Mouse (Mus musculus): ENCODE data around the gene Dnpep. TPM values are rescaled to one million over a fixed set of nuclear protein-coding genes. Genes with fewer than 3 reads are reported as not detected.

Gene Dnpep
- polyA plus RNA-seq, 1 experiment from 2014 or later = 154 TPM

DNA sequence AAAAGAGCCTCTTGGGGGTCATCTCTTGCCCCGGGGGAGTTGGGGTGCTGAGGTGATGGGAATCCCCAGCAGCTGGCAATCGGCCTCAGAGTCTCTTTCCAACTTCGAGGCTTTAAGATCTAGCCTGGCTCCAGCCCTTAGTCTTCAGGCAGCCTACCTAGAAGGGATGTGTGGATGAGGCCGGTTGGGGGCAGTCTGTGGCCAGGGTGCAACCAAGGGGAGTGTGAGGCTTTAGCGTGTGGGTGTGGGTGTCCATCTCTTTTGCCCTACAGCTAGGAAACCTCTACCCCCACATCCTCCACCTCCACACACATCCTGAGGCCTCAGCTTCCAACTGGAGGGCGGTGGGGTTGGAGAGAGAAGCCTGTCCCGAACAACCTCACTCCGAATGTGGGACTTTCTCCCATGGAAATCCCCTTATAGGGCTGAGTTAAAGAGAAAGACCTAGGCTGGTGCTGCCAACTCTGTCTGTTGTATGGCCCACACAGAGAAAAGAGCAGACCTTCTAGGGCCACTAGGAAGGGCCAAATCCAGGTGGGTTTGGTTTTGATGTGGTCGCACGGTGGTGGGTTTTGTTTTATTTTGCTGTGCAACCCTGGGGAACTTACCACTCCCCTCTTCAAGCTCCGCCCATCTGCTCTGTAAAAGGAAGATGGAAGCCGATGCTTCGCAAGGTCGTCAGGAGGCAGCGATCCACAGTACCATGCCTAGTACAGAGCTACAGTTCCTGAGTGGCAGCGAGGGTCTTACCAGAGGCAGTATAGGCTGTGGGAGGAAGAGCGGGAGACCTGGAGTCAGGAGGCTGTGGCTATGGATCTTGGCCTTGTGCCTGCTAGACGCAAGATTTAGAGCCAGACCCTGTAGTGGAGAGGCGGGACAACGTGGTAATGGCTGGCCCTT lies 27.5 kb upstream of the Dnpep start:
- no peak for ATAC-seq (ENCODE audit: low FRiP score)
- Histone ChIP-seq H3K9me3 (replicated peaks) (no peaks in the 10 kb centered on the region), H3K27ac (replicated peaks) (no peak overlapping the region), H3K4me3 (replicated peaks) (no peak overlapping the region), H3K27me3 (replicated peaks) (peaks cover 8% of the 10 kb centered on the region), H3K36me3 (no peaks in the 10 kb centered on the region), H3K4me1 (peaks cover 11% of the 10 kb centered on the region), H3K4me2 (no peak overlapping the region), H3K9ac (replicated peaks) (no peak overlapping the region)
- WGBS = 32% methylated on average over 20 of the region's 20 CpGs

DNA sequence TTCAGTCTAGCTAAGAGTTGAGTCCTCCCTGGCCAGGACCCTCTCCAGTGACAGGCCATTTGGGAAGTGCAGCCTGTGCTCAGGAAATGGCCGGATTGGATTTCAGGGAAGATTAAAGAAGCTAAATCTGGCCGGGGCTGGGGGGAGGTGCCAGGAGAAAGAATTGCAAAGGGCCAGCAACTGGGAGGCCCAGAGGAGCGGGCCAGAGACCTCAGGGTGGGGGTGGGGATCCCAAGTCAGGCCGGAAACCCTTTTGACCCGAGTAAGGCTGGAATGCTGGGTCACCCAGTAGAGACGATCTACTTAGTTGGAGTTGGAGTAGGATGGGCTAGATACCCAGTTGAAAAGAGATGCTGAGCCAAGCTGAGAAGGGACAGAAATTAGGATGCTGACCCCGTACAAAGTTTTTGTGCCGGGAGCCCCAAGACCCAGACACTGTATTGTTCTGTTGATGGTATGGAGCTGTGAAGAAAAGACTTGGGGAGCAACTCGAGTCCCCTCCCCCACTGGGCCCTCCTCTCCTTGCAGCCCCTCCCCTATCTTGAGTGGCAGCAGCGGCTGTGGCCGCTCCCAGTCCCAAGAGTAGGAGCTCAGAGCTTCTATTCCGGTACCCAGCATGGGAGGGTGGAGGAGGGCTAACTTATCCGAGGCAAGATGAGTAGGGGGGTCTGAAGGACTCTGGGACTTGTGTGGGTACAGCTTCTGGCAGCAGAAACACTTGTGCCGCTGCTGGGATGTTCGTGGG lies 26.7 kb upstream of the Dnpep start:
- Histone ChIP-seq H3K27me3 (replicated peaks) (peaks cover 8% of the 10 kb centered on the region), H3K9me3 (replicated peaks) (no peaks in the 10 kb centered on the region), H3K4me2 (no peak overlapping the region), H3K4me3 (replicated peaks) (no peak overlapping the region), H3K9ac (replicated peaks) (no peak overlapping the region), H3K36me3 (no peaks in the 10 kb centered on the region), H3K27ac (replicated peaks) (no peak overlapping the region), H3K4me1 (peaks cover 16% of the 10 kb centered on the region)
- 8% methylated on average over 15 of the region's 15 CpGs for WGBS
- ATAC-seq (ENCODE audit: low FRiP score) = no peak

DNA sequence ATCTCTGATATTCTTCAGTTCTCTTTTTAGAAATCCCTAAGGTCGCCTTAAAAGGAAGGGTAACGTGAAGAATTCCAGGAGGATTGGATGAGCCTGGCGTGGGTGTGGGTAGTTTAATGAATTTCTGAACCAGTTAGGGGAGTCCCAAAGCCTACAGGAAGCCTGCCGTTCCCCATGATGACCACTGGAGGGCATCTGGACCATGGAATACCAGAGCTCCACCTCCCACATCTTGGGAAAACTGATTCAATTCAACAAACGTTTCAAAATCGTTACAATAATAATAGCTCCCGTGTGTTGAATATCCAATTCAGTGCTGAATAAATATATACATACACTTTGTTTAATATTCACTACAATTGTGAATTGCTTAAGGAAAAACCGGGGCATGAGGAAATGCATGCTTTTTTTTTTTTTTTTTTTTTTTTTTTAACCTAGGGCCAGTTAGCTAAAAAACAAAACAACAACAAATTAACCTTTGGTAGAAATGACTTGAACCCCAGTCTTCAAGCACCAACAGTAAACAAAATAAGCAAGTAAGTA lies 25.2 kb upstream of the Dnpep start:
- Histone ChIP-seq H3K4me3 (replicated peaks) (no peak overlapping the region), H3K27me3 (replicated peaks) (peaks cover 8% of the 10 kb centered on the region), H3K4me1 (peaks cover 31% of the 10 kb centered on the region), H3K36me3 (no peaks in the 10 kb centered on the region), H3K9ac (replicated peaks) (no peak overlapping the region), H3K4me2 (0 out of 2 replicates have a peak overlapping the region, but pooled peaks have one; percentile 9), H3K9me3 (replicated peaks) (no peaks in the 10 kb centered on the region), H3K27ac (replicated peaks) (no peak overlapping the region)
- ATAC-seq (ENCODE audit: low FRiP score) = peak; percentile 54; the same call in 1 of the 2 replicates
- WGBS = 1% methylated on average over 8 of the region's 8 CpGs

DNA sequence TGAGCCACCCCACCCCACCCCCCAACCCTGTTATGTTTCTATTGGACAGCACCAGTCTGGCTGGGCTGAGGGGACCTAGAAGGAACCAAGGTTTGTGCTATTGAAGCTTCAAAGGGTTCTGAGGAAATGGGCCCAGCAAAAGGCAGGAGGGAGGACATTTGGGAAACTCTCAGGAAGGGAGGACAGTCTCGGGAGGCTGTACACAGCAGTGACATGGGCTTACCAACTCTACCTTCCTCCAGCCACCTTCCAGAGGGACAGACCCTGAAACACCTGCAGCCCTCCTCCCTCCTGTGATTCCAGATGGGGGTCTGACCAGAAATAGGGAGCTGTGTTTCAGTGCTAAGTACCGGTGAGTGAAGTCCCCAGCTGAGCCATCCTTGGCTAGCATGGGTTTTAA lies 22.7 kb upstream of the Dnpep start:
- no peak for ATAC-seq (ENCODE audit: low FRiP score)

DNA sequence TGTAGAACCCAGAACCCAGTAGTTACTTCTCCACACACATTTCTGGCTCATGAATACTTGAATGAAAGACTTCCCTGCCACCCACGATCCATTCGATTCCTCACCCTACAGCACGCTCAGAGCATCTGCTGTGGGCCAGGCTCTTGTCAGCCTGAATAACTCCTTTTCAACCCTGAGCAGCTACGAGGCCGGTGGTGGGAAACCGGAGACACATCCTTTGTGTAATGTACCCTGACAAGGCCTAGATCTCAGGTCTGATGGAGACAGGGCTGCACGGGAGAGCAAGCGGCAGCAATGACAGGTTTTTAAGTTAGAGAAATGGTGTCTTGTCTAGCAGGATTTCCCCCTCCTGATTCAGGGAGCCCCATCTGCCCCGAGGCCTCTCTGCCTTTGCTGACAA lies 21.5 kb upstream of the Dnpep start:
- 19% methylated on average over 9 of the region's 9 CpGs for WGBS
- Histone ChIP-seq H3K4me1 (peaks cover 28% of the 10 kb centered on the region), H3K9me3 (replicated peaks) (no peaks in the 10 kb centered on the region), H3K4me3 (replicated peaks) (no peak overlapping the region), H3K9ac (replicated peaks) (no peak overlapping the region), H3K4me2 (0 out of 2 replicates have a peak overlapping the region, but pooled peaks have one; percentile 5), H3K36me3 (no peaks in the 10 kb centered on the region), H3K27me3 (replicated peaks) (peaks cover 7% of the 10 kb centered on the region), H3K27ac (replicated peaks) (peak overlapping the region; percentile 58)
- no peak for ATAC-seq (ENCODE audit: low FRiP score)

More for the DNA sequence above, 22.7 kb upstream of the Dnpep start:
- Histone ChIP-seq H3K27ac (replicated peaks) (no peak overlapping the region), H3K36me3 (no peaks in the 10 kb centered on the region), H3K27me3 (replicated peaks) (peaks cover 8% of the 10 kb centered on the region), H3K4me3 (replicated peaks) (no peak overlapping the region), H3K4me1 (peaks cover 32% of the 10 kb centered on the region), H3K9ac (replicated peaks) (no peak overlapping the region), H3K4me2 (no peak overlapping the region), H3K9me3 (replicated peaks) (no peaks in the 10 kb centered on the region)
- WGBS = 77% methylated on average over 2 of the region's 2 CpGs

DNA sequence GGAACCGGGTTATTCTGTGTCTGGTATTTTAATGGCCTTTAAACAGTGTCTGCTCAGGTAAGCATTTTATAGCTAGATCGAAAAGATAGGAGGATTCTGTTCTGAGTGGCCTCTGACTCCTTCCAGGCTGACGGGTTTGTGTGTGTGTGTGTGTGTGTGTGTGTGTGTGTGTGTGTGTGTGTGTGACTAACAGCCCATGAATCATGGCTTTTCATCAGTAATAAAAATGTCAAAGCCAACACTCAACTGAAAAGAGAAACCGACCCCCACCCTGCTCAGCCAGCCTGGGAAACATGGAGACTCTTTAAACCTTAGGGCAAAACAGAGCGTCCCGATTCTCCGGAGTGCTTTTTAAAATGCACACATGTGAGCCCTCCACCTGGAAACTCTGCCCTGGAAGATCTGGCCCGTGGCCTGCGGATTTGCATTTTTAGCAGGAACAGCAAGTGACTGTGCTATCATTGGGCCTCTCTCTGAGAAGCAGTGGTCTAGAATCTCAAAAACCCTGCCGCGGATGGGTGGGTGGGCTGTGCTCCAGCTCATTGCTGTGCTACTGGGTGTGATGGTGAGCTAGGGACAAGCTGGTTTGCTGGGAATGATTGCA lies 20.4 kb upstream of the Dnpep start:
- ATAC-seq (ENCODE audit: low FRiP score) = peak; percentile 25; the same call in 1 of the 2 replicates
- Histone ChIP-seq H3K4me2 (peak overlapping the region; percentile 25; the same call in 1 of the 2 replicates), H3K36me3 (no peaks in the 10 kb centered on the region), H3K27ac (replicated peaks) (peak overlapping the region; percentile 58), H3K4me3 (replicated peaks) (no peak overlapping the region), H3K4me1 (peaks cover 27% of the 10 kb centered on the region), H3K27me3 (replicated peaks) (no peaks in the 10 kb centered on the region), H3K9me3 (replicated peaks) (no peaks in the 10 kb centered on the region), H3K9ac (replicated peaks) (no peak overlapping the region)
- WGBS = 8% methylated on average over 11 of the region's 11 CpGs

DNA sequence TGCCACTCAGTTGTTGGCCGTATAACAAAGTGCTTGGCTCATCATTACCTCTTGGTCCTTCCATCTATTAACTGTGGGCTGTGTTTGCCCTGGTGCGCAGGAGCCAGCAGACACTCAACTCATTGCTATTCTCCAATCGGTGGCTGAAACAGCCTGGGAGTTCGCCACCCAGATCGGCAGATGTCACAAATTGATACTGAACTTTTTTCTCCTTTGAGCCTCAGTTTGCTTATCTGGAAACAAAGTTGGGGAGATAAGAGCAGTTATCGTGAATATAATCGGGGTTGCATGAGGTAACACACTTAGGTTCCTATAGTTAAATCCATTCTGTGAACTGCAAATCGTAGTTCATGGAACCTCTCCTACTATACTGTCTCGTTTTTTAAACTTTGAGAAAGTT lies 19.3 kb upstream of the Dnpep start:
- Histone ChIP-seq H3K4me2 (no peak overlapping the region), H3K9me3 (replicated peaks) (no peaks in the 10 kb centered on the region), H3K4me1 (peaks cover 25% of the 10 kb centered on the region), H3K36me3 (no peaks in the 10 kb centered on the region), H3K27me3 (replicated peaks) (no peaks in the 10 kb centered on the region), H3K9ac (replicated peaks) (no peak overlapping the region), H3K4me3 (replicated peaks) (no peak overlapping the region), H3K27ac (replicated peaks) (no peak overlapping the region)
- no peak for ATAC-seq (ENCODE audit: low FRiP score)
- 55% methylated on average over 9 of the region's 9 CpGs for WGBS

DNA sequence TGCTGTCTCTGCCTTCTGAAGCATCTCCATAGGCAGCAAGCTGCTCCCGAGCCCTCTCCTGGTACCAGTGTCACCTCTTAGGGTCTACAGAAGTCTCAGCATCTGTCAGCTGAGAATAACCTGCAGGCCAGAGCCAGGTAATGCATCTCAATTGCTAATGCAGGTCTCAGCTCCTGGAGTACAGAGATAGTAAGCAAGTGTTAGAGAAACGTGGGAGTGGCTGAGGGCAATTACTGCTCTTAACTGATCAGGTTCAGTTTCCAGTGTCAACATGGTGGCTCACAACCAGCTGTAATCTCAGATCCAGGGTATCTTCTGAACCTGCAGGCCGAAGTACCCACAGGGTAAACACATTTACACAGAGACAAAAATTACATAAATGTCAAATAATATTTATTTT lies 18.7 kb upstream of the Dnpep start:
- Histone ChIP-seq H3K4me2 (no peak overlapping the region), H3K9ac (replicated peaks) (no peak overlapping the region), H3K4me3 (replicated peaks) (no peak overlapping the region), H3K27me3 (replicated peaks) (no peaks in the 10 kb centered on the region), H3K27ac (replicated peaks) (no peak overlapping the region), H3K9me3 (replicated peaks) (no peaks in the 10 kb centered on the region), H3K4me1 (peaks cover 25% of the 10 kb centered on the region), H3K36me3 (no peaks in the 10 kb centered on the region)
- 65% methylated on average over 3 of the region's 3 CpGs for WGBS
- ATAC-seq (ENCODE audit: low FRiP score) = no peak

DNA sequence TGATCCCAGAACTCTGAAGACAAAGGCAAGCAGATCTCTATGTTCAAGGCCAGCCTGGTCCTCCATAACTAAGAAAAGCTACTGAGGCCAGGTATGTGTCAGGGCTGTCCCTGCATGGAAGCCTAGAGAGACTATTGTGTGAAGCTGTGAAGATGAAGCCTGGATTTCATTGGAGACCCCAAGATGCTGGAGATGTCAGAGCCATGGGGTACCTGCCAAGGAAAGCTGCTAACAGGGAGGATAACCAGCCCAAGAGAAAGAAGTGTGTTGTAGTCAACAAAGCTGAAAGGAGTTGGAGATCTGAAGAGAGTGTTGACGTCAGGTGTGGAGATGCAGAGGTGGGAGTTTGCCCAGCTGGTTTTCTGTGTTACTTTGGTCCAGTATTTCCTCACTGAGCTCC lies 13.5 kb upstream of the Dnpep start:
- Histone ChIP-seq H3K4me1 (no peaks in the 10 kb centered on the region), H3K9me3 (replicated peaks) (no peaks in the 10 kb centered on the region), H3K4me3 (replicated peaks) (no peak overlapping the region), H3K9ac (replicated peaks) (no peak overlapping the region), H3K36me3 (no peaks in the 10 kb centered on the region), H3K27me3 (replicated peaks) (no peaks in the 10 kb centered on the region), H3K27ac (replicated peaks) (no peak overlapping the region), H3K4me2 (no peak overlapping the region)
- 92% methylated on average over 1 of the region's 1 CpGs for WGBS
- no peak for ATAC-seq (ENCODE audit: low FRiP score)

DNA sequence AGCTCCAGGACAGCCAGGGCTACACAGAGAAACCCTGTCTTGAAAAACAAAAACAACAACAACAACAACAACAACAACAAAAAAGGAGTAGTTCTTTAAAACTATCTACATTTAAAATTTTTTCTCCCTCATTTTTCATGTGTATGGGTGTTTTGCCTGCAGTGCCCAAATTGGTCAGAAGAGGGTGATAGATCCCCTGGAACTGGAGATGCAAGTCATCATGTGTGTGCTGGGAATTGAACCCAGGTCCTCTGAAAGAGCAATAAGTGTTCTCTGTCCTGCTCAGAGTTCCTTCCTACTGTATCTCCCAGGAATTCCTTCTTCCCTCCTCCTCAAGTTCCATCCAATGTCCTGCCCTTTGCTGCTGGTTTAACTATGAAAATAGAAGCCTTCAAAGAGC lies 9.7 kb upstream of the Dnpep start:
- no peaks in the 10 kb centered on the region for H3K4me1 ChIP-seq
- no peak for ATAC-seq (ENCODE audit: low FRiP score)
- no peak overlapping the region for H3K4me2 ChIP-seq
- no peak overlapping the region for H3K4me3 ChIP-seq (replicated peaks)
- H3K27me3 ChIP-seq (replicated peaks) = no peaks in the 10 kb centered on the region
- no peak overlapping the region for H3K27ac ChIP-seq (replicated peaks)
- no peak overlapping the region for H3K9ac ChIP-seq (replicated peaks)
- no peaks in the 10 kb centered on the region for H3K9me3 ChIP-seq (replicated peaks)
- no peaks in the 10 kb centered on the region for H3K36me3 ChIP-seq

DNA sequence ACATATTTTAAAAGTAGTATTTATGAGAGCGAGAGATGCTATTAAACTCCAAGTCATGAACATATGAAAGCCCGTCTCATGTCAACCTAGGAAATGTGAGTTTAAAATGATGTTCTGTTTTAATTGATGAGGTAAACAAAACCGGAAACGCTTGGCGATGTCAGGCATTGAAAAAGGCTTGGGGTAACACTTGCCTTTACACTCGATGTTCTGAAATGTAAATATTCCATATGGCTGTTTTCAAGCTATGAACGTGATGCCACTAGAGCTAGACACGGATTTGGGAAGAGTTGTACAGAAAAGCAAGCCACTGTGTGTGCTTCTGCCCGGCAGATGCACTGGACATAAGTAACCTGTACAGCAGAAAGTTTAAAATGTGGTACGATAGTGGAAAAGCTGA lies 1.4 kb upstream of the Dnpep start:
- WGBS = 93% methylated on average over 10 of the region's 10 CpGs
- Histone ChIP-seq H3K27me3 (replicated peaks) (no peaks in the 10 kb centered on the region), H3K4me2 (no peak overlapping the region), H3K27ac (replicated peaks) (no peak overlapping the region), H3K4me3 (replicated peaks) (no peak overlapping the region), H3K9me3 (replicated peaks) (no peaks in the 10 kb centered on the region), H3K9ac (replicated peaks) (no peak overlapping the region), H3K36me3 (peaks cover 12% of the 10 kb centered on the region), H3K4me1 (peaks cover 15% of the 10 kb centered on the region)
- ATAC-seq (ENCODE audit: low FRiP score) = no peak
